Mouse (Mus musculus) testis, adult 2 months (tissue): ENCODE data around the gene Uqcc1.

Experiments
- CTCF ChIP-seq: fragments of 200-500 bp; IDR thresholded peaks from 2 replicates; pipeline ENCODE4 v1.5.1; 2012; ENCODE audit warnings: low read depth, mild to moderate bottlenecking, inconsistent platforms, low read length, moderate library complexity; ENCODE audit not compliant: control insufficient read depth, insufficient read depth, insufficient replicate concordance
- POLR2A ChIP-seq: fragments of 200-500 bp; IDR thresholded peaks from 2 replicates; pipeline ENCODE4 v1.6.1; 2012; ENCODE audit warnings: low read depth, mild to moderate bottlenecking, inconsistent platforms, low read length, moderate library complexity; ENCODE audit not compliant: control insufficient read depth

DNA sequence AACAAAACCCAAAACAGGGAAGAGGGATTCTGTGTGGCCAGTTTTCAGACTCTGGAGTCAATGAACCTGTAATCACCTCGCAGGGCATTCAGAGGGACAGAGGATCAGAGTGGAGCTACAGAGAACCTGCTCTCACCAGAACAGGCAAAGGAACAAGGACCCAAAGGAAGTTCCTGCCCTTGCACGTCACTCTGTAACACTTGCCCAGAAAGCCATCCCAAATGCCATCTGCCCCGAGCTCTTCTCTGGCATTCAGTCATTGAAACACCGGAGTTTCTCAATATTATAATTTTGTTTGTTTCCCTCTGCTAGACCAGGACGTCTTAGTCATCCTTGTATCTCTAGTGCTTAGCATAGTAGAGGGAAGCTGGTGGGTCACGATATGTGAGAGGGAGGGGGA lies 56.5 kb downstream of the Uqcc1 start:
- TF ChIP-seq CTCF (no peak), POLR2A (no peak)
